Comparison of ENCODE assay signal across 27 mouse cellular contexts in genomic region chr10:128509831-128510230, GRCm38 (mm10). TPM values are rescaled to one million over a fixed set of nuclear protein-coding genes. Genes with fewer than 3 reads are reported as not detected.
DNase-seq lines count a peak whose midpoint lies in the region; ATAC-seq and TF ChIP-seq lines count a peak whose summit lies in the region.
"Had no signal": no experiment of that assay in that cellular context is flagged by ENCODE, and none has a peak within 500 bp of the region (broad histone marks: within the 10 kb centered on the region; RNA-seq: fewer than 3 reads in every experiment).

No protein-coding gene starts in this region.

- 62% methylated on average over 4 of the region's 4 CpGs for WGBS in intestine, postnatal 0 days
- WGBS in intestine, embryonic 15.5 days, result 66% methylated on average over 4 of the region's 4 CpGs
- WGBS in liver, embryonic 16.5 days (ENCODE audit: insufficient replicate concordance), result 70% methylated on average over 4 of the region's 4 CpGs
- WGBS in lung, embryonic 16.5 days, result 48% methylated on average over 4 of the region's 4 CpGs

- H3K36me3 ChIP-seq in intestine, postnatal 0 days (ENCODE audit: control insufficient read depth, insufficient read depth), result peaks cover 36% of the 10 kb centered on the region
- H3K36me3 ChIP-seq in intestine, embryonic 15.5 days, result 0 out of 2 replicates have a peak, but pooled peaks cover 8% of the 10 kb centered on the region
- H3K36me3 ChIP-seq in liver, embryonic 16.5 days (ENCODE audit: control insufficient read depth, insufficient read depth), result no peaks in the 10 kb centered on the region; the same call in 1 of the 2 replicates
- H3K36me3 ChIP-seq in lung, embryonic 16.5 days (ENCODE audit: control insufficient read depth, insufficient read depth, low read length), result peaks cover 12% of the 10 kb centered on the region
- H3K36me3 ChIP-seq: forebrain, embryonic 15.5 days had no signal

- no peak for ATAC-seq in intestine, postnatal 0 days
- no peak for ATAC-seq in intestine, embryonic 15.5 days
- 0 out of 2 replicates have a peak, but pooled peaks have one; percentile 31 for ATAC-seq in liver, embryonic 16.5 days (ENCODE audit: low read depth)
- peak; percentile 85 for ATAC-seq in lung, embryonic 16.5 days (ENCODE audit: low read depth)
- ATAC-seq: activated CD4-positive, CD25-positive, alpha-beta regulatory T cell, adult 4 months; forebrain, embryonic 15.5 days had no signal

- no peak overlapping the region for H3K4me2 ChIP-seq in intestine, postnatal 0 days (replicated peaks; ENCODE audit: low read depth)
- H3K4me2 ChIP-seq in intestine, embryonic 15.5 days (replicated peaks), result no peak overlapping the region
- no peak overlapping the region for H3K4me2 ChIP-seq in liver, embryonic 16.5 days (ENCODE audit: low read depth, low read length)
- H3K4me2 ChIP-seq in lung, embryonic 16.5 days (ENCODE audit: low read depth, low read length), result no peak overlapping the region
- H3K4me2 ChIP-seq: embryonic facial prominence, embryonic 13.5 days; forebrain, embryonic 12.5 days; forebrain, embryonic 15.5 days; heart, embryonic 12.5 days; heart, embryonic 15.5 days; hindbrain, embryonic 14.5 days had no signal

- no peaks in the 10 kb centered on the region for H3K9me3 ChIP-seq in intestine, postnatal 0 days (ENCODE audit: control insufficient read depth)
- H3K9me3 ChIP-seq in intestine, embryonic 15.5 days, result no peaks in the 10 kb centered on the region
- H3K9me3 ChIP-seq in liver, embryonic 16.5 days (replicated peaks; ENCODE audit: control insufficient read depth, low read length), result no peaks in the 10 kb centered on the region
- H3K9me3 ChIP-seq in lung, embryonic 16.5 days (ENCODE audit: control insufficient read depth, low read length), result 0 out of 2 replicates have a peak, but pooled peaks cover 2% of the 10 kb centered on the region
- H3K9me3 ChIP-seq: embryonic facial prominence, embryonic 10.5 days; embryonic facial prominence, embryonic 13.5 days; forebrain, embryonic 12.5 days; forebrain, embryonic 15.5 days; heart, embryonic 12.5 days; heart, embryonic 15.5 days had no signal

- H3K27ac ChIP-seq in intestine, postnatal 0 days (ENCODE audit: low read depth, low read length), result peak overlapping the region; percentile 8; the same call in 1 of the 2 replicates
- no peak overlapping the region for H3K27ac ChIP-seq in intestine, embryonic 15.5 days
- no peak overlapping the region for H3K27ac ChIP-seq in liver, embryonic 16.5 days (ENCODE audit: low read length)
- H3K27ac ChIP-seq in lung, embryonic 16.5 days (ENCODE audit: low read length), result no peak overlapping the region
- H3K27ac ChIP-seq: embryonic facial prominence, embryonic 10.5 days; embryonic facial prominence, embryonic 13.5 days; forebrain, embryonic 12.5 days; forebrain, embryonic 15.5 days; heart, embryonic 15.5 days; hindbrain, embryonic 14.5 days had no signal

- H3K9ac ChIP-seq in intestine, postnatal 0 days (ENCODE audit: low read depth, low read length), result no peak overlapping the region
- H3K9ac ChIP-seq in intestine, embryonic 15.5 days, result no peak overlapping the region
- no peak overlapping the region for H3K9ac ChIP-seq in liver, embryonic 16.5 days (ENCODE audit: low read depth, low read length)
- H3K9ac ChIP-seq in lung, embryonic 16.5 days (ENCODE audit: low read length), result no peak overlapping the region
- H3K9ac ChIP-seq: embryonic facial prominence, embryonic 13.5 days; forebrain, embryonic 12.5 days; forebrain, embryonic 15.5 days; heart, embryonic 12.5 days; heart, embryonic 15.5 days; hindbrain, embryonic 14.5 days had no signal

- H3K4me3 ChIP-seq in intestine, postnatal 0 days (ENCODE audit: low read depth, low read length), result no peak overlapping the region
- H3K4me3 ChIP-seq in intestine, embryonic 15.5 days (replicated peaks), result no peak overlapping the region
- no peak overlapping the region for H3K4me3 ChIP-seq in liver, embryonic 16.5 days (ENCODE audit: low read depth, low read length)
- no peak overlapping the region for H3K4me3 ChIP-seq in lung, embryonic 16.5 days (ENCODE audit: low read length)
- H3K4me3 ChIP-seq: embryonic facial prominence, embryonic 10.5 days; embryonic facial prominence, embryonic 13.5 days; erythroblast, embryonic 14.5 days; forebrain, embryonic 12.5 days; forebrain, embryonic 15.5 days; heart, embryonic 12.5 days; heart, embryonic 15.5 days had no signal

- H3K4me1 ChIP-seq in intestine, postnatal 0 days (replicated peaks; ENCODE audit: control insufficient read depth, insufficient read depth, low read length), result no peaks in the 10 kb centered on the region; the same call in 1 of the 2 replicates
- 0 out of 2 replicates have a peak, but pooled peaks cover 2% of the 10 kb centered on the region for H3K4me1 ChIP-seq in intestine, embryonic 15.5 days (replicated peaks)
- H3K4me1 ChIP-seq in liver, embryonic 16.5 days (ENCODE audit: control insufficient read depth, low read depth, low read length), result peaks cover 19% of the 10 kb centered on the region
- peaks cover 5% of the 10 kb centered on the region; the same call in 1 of the 2 replicates for H3K4me1 ChIP-seq in lung, embryonic 16.5 days (replicated peaks; ENCODE audit: control insufficient read depth, insufficient read depth, low read length)
- H3K4me1 ChIP-seq: embryonic facial prominence, embryonic 13.5 days; forebrain, embryonic 12.5 days; forebrain, embryonic 15.5 days had no signal

- H3K27me3 ChIP-seq in intestine, postnatal 0 days (replicated peaks; ENCODE audit: control insufficient read depth, insufficient read depth, low read length), result no peaks in the 10 kb centered on the region
- no peaks in the 10 kb centered on the region for H3K27me3 ChIP-seq in intestine, embryonic 15.5 days (replicated peaks)
- no peaks in the 10 kb centered on the region for H3K27me3 ChIP-seq in liver, embryonic 16.5 days (ENCODE audit: control insufficient read depth, insufficient read depth, low read depth, low read length)
- H3K27me3 ChIP-seq in lung, embryonic 16.5 days (ENCODE audit: control insufficient read depth, insufficient read depth, low read depth, low read length), result no peaks in the 10 kb centered on the region
- H3K27me3 ChIP-seq: embryonic facial prominence, embryonic 13.5 days; forebrain, embryonic 15.5 days; heart, embryonic 12.5 days; heart, embryonic 15.5 days had no signal

- no peak for DNase-seq in liver
- DNase-seq in lung, postnatal 25 days (ENCODE audit: low spot score), result no peak
- DNase-seq in lung, postnatal 10 days, result peak; percentile 57
- DNase-seq in retina, embryonic 14.5 days (ENCODE audit: low spot score), result no peak
- DNase-seq: adrenal gland, postnatal 10 days; cerebellum, adult 11-12 months; cerebellum, adult 8-10 months; cerebellum, postnatal 10 days; cerebellum, postnatal 36 days; embryo, embryonic 11 days; gastrocnemius, postnatal 25 days; heart, adult 18-20 months; heart, postnatal 14 days; heart, postnatal 4 days had no signal

- no peak for TF ChIP-seq CTCF in intestine, postnatal 0 days (IDR thresholded peaks at IDR 0.05; ENCODE audit: low read depth)

RNA-seq across cellular contexts. Expression of gene Myl6b, which starts 11.3 kb away (rescaled TPM):
- 1.3 and 1.8 TPM in 2 replicates for polyA plus RNA-seq in intestine, postnatal 0 days (2015; fragmentation: Nextera tagmentation; extraction: Ambion mirVana)
- 2.4 and 2.7 TPM in 2 replicates for polyA plus RNA-seq in intestine, embryonic 15.5 days (2015; fragmentation: Nextera tagmentation; extraction: Ambion mirVana)
- 1.8 and 2.0 TPM in 2 replicates for polyA plus RNA-seq in liver, embryonic 16.5 days (2015; fragmentation: Nextera tagmentation; extraction: Ambion mirVana)
- 3.5 and 5.1 TPM in 2 replicates for polyA plus RNA-seq in lung, embryonic 16.5 days (2015; fragmentation: Nextera tagmentation; extraction: Ambion mirVana)

RNA-seq across cellular contexts. Expression of gene Esyt1, which starts 15.8 kb away (rescaled TPM):
- 11.7 and 12.5 TPM in 2 replicates for polyA plus RNA-seq in intestine, postnatal 0 days (2015; fragmentation: Nextera tagmentation; extraction: Ambion mirVana)
- 28.4 and 29.3 TPM in 2 replicates for polyA plus RNA-seq in intestine, embryonic 15.5 days (2015; fragmentation: Nextera tagmentation; extraction: Ambion mirVana)
- polyA plus RNA-seq in liver, embryonic 16.5 days (2015; fragmentation: Nextera tagmentation; extraction: Ambion mirVana), result 10.3 and 10.5 TPM in 2 replicates
- 32.5 and 34.4 TPM in 2 replicates for polyA plus RNA-seq in lung, embryonic 16.5 days (2015; fragmentation: Nextera tagmentation; extraction: Ambion mirVana)

RNA-seq across cellular contexts. Expression of gene Myl6, which starts 15.9 kb away (rescaled TPM):
- 2,493 and 2,543 TPM in 2 replicates for polyA plus RNA-seq in intestine, postnatal 0 days (2015; fragmentation: Nextera tagmentation; extraction: Ambion mirVana)
- polyA plus RNA-seq in intestine, embryonic 15.5 days (2015; fragmentation: Nextera tagmentation; extraction: Ambion mirVana), result 1,676 and 1,825 TPM in 2 replicates
- 448 and 465 TPM in 2 replicates for polyA plus RNA-seq in liver, embryonic 16.5 days (2015; fragmentation: Nextera tagmentation; extraction: Ambion mirVana)
- 1,564 and 1,684 TPM in 2 replicates for polyA plus RNA-seq in lung, embryonic 16.5 days (2015; fragmentation: Nextera tagmentation; extraction: Ambion mirVana)

RNA-seq across cellular contexts. Expression of gene Zc3h10, which starts 37.7 kb away (rescaled TPM):
- 10.0 and 10.4 TPM in 2 replicates for polyA plus RNA-seq in intestine, postnatal 0 days (2015; fragmentation: Nextera tagmentation; extraction: Ambion mirVana)
- polyA plus RNA-seq in intestine, embryonic 15.5 days (2015; fragmentation: Nextera tagmentation; extraction: Ambion mirVana), result 14.5 and 15.2 TPM in 2 replicates
- 4.9 and 5.7 TPM in 2 replicates for polyA plus RNA-seq in liver, embryonic 16.5 days (2015; fragmentation: Nextera tagmentation; extraction: Ambion mirVana)
- 10.9 and 11.9 TPM in 2 replicates for polyA plus RNA-seq in lung, embryonic 16.5 days (2015; fragmentation: Nextera tagmentation; extraction: Ambion mirVana)

RNA-seq across cellular contexts. Expression of gene Rpl41, which starts 39.3 kb away (rescaled TPM):
- polyA plus RNA-seq in intestine, postnatal 0 days (2015; fragmentation: Nextera tagmentation; extraction: Ambion mirVana), result 2,426 and 2,428 TPM in 2 replicates
- polyA plus RNA-seq in intestine, embryonic 15.5 days (2015; fragmentation: Nextera tagmentation; extraction: Ambion mirVana), result 3,667 and 3,915 TPM in 2 replicates
- 2,106 and 2,245 TPM in 2 replicates for polyA plus RNA-seq in liver, embryonic 16.5 days (2015; fragmentation: Nextera tagmentation; extraction: Ambion mirVana)
- polyA plus RNA-seq in lung, embryonic 16.5 days (2015; fragmentation: Nextera tagmentation; extraction: Ambion mirVana), result 4,142 and 4,423 TPM in 2 replicates

Comparison
In these comparisons a context has a peak if more than half of its experiments do, and no peak if none do; other contexts are left out.
1. ATAC-seq: peak in liver, embryonic 16.5 days (single experiment) and lung, embryonic 16.5 days (single experiment); none in intestine, postnatal 0 days (single experiment) and intestine, embryonic 15.5 days (single experiment).